Mouse (Mus musculus): Measurements from ENCODE around the gene Akap13.

Akap13 gene

DNA sequence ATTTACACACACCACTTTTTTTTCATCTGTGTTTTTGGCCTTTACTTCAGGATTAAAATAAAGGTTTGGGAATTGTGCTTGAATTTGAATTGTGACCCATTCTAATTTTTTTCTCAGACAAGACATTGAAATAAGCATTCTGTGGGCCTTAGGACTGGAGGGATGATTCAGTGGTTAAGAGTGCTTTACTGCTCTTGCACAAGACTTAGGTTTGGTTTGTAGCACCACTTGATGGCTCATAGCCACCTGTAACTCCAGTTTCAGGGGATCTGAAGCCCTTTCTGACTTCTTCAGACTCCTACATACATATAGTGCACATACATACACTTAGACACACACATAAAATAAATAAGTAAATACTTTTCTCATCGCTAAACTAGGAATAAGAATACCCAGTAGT is 105.8 kb downstream of the Akap13 start:
- DNase-seq: no peak

GRCm38 (mm10) chr7:75568276-75568675 is 112.9 kb downstream of the Akap13 start:
- peak; percentile 77 for DNase-seq

GRCm38 (mm10) chr7:75568883-75569282 is 113.5 kb downstream of the Akap13 start:
- peak; percentile 81 for DNase-seq

DNA sequence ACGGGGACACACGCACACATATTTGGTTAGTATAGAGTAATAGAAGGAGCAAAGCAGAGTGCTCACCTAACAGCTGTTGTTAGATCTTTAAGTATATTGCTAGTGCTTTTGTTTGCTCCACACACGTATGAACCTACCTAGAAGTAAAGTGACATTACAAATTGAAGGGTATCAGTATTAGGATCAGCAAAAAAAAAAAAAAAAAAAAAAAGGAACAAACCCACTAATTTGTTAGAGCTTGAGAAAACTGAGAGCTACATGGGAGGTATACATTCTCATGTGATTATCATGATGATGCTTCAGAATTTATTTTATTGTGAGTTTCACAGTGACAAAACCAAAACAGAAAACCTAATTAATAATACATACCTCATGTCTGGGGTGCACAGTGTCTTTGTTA is 114.9 kb downstream of the Akap13 start:
- no peak for DNase-seq

DNA sequence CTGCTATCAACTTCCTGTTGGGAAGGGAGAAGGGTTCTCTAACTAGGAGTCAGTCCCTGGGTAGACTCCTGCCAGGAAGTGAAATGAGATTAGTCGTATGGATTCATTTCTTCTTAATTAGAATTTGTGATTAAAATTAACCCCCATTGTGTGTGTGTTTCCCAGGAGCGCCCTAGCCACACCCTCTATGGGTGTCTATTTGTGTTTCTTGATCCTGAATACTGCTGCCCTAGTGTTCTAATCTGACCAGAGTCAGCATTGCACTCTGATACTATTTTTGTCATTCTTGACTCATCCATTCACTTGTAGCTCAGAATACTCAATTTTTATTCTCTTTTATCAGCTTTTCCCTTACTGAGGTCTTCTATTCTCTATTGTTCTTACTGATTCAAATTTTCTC is 115.7 kb downstream of the Akap13 start:
- no peak for DNase-seq

GRCm38 (mm10) chr7:75572127-75572526 is 116.8 kb downstream of the Akap13 start:
- DNase-seq: no peak

DNA sequence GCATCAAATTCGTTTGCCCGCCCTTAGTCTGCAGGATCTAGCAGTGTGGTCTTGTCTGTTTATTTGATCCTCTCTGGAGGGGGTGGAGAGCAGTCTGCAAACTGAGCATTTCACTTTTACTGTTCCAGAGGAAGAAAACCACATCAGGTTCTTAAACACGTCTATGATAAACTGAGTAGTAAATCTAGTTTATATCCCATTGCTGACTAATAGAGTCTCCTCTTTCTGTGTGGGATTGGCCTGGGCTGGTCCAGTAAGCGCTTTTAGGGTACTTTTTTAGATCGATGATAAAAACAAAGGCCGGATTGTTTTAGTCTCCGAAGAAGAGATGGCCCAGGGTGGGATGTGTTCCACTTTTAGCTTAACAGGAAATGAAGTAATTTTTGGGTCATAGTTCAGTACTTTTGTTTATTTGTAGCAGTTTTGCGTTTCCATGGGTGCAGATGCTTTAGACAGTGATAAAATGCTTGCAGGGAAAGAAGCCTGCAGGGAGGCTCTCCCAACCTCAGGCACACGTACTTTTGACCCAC is 119.9 kb downstream of the Akap13 start:
- peak; percentile 85 for DNase-seq

GRCm38 (mm10) chr7:75575800-75576585 is 120.7 kb downstream of the Akap13 start:
- DNase-seq: no peak

- DNase-seq: no peak
Observed at GRCm38 (mm10) chr7:75576851-75577250, 121.5 kb downstream of the Akap13 start.

DNA sequence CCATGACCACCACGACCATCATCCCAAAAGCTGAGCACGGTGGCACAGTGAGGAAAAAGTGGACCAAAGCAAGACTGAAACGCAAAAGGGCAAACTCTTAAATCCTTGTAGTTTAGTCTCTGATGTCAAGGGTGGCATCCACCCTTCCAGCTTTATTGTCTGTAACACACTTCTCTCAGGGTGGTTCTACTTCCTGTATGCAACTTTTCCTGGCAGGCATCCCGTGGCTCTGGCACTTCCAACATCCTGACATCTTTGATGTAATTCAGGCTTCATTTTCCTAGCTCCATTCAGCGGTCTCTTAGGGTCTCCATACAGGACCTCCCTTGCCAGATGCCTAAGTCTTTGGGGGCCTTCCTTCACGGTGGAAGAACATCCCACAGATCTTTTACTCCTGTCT is 122.0 kb downstream of the Akap13 start:
- peak; percentile 78 for DNase-seq

DNA sequence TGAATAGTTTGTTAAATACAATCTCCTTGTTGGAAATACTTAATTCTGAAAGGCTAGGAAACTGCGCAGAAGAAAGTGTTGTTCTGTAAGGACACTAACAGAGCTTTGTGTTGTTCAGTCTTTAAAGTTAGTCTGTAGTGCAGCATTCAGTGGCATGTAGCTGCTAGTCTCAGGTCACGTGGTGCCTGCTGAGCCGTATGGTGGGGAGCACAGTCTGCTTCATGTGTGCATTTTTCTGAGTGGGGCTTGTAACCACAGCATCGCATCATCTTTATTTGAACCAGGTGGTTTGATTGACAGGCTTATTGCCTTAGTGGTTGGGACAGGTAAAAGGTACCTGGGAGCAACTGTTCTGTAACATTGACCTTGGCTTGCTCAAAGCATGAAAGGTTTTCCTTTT is 123.3 kb downstream of the Akap13 start:
- no peak for DNase-seq

DNA sequence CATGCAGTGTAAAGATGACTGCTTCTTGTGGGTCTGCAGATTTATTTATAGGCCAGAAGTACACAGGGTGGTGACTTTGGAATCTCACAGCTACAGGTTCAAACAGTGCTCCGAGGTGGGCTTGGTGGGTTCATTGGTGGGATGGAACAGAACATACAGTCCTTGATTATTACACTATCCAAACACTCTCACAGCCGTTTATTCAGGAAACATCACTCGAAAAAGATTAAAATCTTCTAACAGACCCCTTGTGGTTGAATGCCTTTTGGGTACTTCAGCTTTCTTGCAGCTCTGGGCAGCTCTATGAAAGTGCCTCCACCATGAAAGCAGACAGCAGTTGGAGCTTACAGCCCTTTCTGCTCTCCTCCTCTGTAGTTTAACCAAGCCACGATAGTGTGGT is 126.8 kb downstream of the Akap13 start:
- DNase-seq: no peak

- no peak for DNase-seq
Observed at GRCm38 (mm10) chr7:75584100-75584499, 128.8 kb downstream of the Akap13 start.

DNA sequence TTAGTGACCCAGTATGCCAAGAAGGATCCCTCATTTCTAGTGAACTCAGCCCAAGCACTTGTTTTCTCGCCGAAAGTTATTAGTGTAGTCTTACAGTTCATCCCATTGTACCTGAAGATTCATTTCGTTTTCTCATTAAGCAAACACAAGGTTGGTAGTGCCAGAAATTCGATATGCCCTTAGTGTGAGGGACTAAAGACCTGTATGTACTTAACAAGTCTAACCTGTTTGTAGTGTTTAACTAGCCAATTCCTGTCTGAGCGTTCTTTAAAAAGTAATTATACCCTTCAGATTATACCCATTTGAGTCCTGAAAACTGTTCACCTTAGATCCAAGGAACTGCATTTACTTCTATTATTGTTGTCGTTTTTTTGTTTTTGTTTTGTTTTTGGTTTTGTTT is 130.1 kb downstream of the Akap13 start:
- no peak for DNase-seq

GRCm38 (mm10) chr7:75586113-75586512 is 130.8 kb downstream of the Akap13 start:
- DNase-seq: peak; percentile 67

DNA sequence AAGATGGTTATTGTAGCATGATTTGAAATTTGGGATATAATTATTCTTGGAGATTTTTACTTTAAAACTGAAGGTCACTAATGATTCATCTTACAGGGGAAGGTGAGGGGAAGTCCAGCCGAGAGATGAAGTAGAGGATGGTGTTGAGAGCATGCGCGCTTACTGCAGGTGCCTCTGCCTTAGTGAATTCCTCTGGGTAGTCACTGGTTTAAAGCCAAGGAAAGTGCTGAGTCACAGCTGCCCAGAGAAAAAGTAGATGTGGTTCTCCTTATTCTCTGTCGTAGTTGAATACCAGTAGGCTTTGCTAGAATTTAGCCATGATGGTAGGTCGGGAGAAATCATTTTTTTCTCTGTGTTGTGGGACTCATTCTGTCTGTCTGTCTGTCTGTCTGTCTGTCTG is 132.4 kb downstream of the Akap13 start:
- DNase-seq: peak; percentile 82

DNA sequence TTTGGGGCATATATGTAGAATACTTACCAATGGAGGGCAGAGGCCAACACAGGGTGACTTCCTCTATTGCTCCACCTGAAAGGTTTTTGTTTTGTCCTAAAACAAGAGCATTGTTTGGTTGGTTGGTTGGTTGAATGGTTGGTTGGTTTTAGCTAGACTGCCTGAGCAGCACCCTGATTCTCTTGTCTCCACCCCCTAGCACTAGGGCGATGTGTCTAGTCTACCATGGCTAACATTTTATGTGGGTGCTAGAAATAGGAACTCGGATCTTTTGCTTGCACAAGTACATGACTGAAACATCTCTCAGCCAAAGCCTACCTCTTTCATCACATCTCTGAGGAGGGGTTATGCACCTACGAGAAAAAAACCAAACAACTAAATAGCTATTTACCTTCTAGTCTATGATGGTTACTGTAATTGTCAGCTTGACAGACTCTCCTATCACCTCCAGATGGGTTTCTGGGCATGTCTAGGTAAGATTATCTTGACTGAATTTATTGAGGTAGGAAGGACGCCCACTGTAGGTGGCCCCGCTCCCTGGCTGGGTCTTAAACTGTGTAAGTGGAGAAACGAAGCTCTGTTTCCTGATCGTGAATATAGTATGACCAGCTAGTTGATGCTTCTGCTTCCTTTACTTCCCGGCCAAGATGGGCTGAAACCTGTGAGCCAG is 134.1 kb downstream of the Akap13 start:
- DNase-seq: no peak

DNA sequence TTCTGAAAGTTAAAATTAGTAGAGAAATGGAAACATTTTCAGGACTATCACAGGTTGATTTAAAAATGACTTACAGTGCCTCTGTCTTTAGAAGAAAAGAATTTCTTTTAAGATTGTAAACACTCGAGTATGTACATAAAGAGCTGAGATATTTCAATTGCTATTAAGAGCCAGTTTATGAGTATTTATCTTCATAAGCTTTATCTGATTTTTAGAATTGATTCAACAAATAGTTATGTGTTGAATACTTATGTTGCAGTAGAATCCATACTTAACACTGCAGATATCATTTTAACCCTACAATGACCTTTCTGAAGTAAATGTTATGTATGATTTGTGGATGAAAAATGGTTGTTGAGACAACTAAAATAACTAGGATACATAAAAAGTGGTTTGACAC is 136.6 kb downstream of the Akap13 start:
- DNase-seq: no peak

- peak; percentile 91 for DNase-seq
Observed at GRCm38 (mm10) chr7:75594801-75595200, 139.5 kb downstream of the Akap13 start.

DNA sequence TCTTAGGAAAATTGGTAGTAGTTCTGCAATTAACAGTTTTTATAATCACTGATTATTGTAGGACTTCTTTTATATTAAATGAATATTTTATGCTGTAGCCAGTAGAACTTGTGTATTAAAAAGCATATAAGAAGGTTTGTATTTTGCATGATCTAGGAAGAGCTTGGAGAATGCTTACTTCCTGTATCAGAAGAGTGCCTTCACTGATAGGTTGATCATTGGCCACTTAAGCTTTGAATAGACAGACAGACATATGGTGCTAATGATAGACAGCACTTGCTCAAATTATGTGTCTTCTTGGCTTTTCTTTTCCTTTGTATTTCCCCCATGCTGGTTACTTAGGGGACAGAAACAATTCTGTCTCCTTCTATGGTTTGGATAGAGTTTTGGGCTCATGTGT is 139.9 kb downstream of the Akap13 start:
- no peak for DNase-seq

DNA sequence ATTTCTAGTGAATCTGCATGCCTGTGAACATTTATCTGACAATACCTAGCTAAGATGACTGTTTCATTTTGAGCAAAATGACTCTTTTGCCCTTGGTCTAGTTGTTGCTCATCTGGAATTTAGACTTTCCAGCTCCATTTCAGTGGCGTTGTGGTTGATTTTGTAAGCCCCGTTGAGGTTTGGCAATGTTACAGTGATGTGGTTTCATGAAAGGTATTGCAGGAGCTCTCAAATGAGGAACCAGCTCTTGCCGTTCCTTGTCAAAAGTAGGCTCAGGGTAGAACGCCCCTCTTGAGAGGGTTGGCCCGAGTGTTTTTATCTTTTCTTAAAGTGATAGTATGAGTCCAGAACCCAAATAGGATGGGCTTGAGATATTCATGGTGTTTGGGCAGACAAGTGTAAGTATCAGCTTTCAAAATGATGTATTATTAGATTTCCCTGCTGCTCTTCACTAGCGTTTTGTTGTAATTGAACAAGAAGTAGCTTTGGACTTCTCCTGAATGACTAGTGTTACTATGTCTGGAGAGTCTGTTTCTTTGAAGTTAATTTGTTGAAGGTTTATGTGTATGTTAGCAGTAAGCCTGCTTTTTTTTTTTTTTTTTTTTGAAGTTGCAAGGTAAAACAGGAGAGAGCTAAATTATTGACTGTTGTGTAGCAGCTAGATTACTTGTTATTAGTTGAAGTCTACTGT is 140.9 kb downstream of the Akap13 start:
- peak; percentile 91 for DNase-seq

DNA sequence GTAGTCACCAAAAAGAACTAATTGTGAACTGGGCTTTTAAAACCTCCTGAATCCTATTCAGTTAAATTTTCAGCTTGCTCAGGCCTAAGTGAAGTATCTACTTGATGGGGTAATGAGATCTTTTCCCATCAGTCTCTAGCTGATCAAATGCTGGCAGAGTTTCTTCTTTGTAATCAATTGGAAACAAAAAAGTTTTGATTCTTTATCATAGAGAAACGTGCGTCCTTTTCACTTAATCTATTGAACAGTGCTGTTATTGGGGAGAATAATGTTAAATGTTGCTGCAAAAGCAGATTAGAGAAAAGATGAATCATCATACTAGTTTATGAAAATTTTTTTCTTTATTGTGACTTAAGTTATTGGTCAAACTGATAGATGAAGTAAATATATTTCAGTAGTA is 142.5 kb downstream of the Akap13 start:
- DNase-seq: no peak

DNA sequence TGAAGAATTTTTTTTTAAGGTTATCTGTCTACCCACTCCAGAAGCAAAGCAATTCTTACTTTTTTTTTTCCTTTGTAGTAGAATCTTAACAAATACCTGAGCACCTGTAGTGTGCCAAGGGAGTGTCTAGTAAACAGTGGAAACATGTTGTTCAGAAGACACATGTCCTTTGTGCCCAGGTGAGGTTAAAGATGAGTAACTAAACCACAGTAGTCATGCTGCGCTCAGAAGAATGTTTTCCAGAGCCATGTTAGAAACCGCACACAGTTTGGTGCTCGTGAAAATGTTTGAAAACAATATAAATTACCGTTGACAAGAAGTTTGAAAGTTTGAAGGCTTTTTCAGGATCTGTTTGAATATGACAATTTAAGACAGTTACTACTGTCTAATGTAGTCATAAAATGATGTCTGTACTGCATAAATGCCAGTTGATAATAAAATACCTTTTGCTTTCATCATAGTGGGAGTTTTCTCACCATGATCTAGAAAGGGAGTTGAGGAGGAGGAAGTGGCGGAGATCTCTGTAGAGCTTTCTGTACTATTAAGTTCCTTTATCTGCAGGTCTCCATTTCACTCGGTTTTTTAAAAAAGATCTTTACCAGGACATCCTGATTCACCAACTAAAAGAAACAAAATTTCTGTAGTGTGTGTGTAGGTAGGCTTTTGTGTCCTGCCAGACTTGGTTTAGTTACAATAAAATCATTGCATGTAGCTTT is 145.2 kb downstream of the Akap13 start:
- no peak for DNase-seq
